Mouse (Mus musculus) G1E (cell line): Measurements from ENCODE around the gene Atp6v0a2.

Experiments used
- CTCF ChIP-seq: IDR thresholded peaks from 2 replicates; pipeline ENCODE4 v1.5.1; 2012; ENCODE audit warnings: low read depth, low read length, inconsistent platforms, mixed read lengths
- GATA1 ChIP-seq: IDR thresholded peaks from 2 replicates; pipeline ENCODE4 v1.6.1; 2012; ENCODE audit warnings: borderline replicate concordance, low read length, inconsistent platforms, mixed read lengths
- TAL1 ChIP-seq: conservative IDR thresholded peaks from 2 replicates; pipeline ENCODE4 v1.6.1; 2012; ENCODE audit warnings: low read depth, low read length, inconsistent platforms, mixed read lengths

DNA sequence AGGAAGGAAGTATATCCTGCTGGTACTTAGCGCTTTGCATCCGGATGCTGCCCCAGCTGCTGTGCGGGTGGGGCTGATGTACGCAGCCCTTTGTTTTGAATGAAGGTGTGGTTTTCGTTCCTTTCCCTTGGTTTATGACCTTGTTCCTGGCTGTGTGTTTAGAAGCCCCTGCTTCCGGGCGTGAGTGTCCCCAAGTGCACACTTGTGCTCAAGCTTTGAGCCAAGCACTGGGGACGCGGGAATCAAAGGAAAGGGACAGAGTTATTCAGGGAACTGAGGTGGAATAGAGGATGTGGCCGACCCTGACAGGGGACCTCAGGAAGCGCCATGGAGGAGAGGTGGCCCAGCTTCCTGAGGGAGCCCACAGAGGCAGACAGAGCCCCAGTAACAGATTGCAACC is 13.7 kb upstream of the Atp6v0a2 start:
- no peak for TF ChIP-seq CTCF
- TF ChIP-seq TAL1, result no peak
- no peak for TF ChIP-seq GATA1
